Mouse (Mus musculus) heart, postnatal 25 days (tissue): Measurements from ENCODE around the gene Ddx27. TPM values are rescaled to one million over a fixed set of nuclear protein-coding genes. Genes with fewer than 3 reads are reported as not detected.

Source experiments
- DNase-seq: peaks from one replicate; pipeline ENCODE4 v3.0.0; 2022; ENCODE audit warnings: low spot score
- intact Hi-C: fragments of 180-260 bp; cut with DNase I; formaldehyde crosslinking; loops from one replicate; pipeline ENCODE4 v1.15.1; 2025
- total RNA-seq, 2 experiments: library from RNA; stranded (reverse); gene quantifications; 2 replicates each; pipeline ENCODE4 v1.2.3; 2021

The Ddx27 gene
- total RNA-seq, 2 experiments from 2014 or later = 10.0 to 11.3 TPM

GRCm38 (mm10) chr2:167060761-167061160, 45.8 kb downstream of the Ddx27 start:
- no peak for DNase-seq
- intact Hi-C loops = loop anchor here (5.0 kb wide), 1 partner anchor 362 kb away; the partner anchor contains the start of gene Slc9a8

- DNase-seq = no peak
Measured at GRCm38 (mm10) chr2:167061381-167062034, 46.5 kb downstream of the Ddx27 start.

GRCm38 (mm10) chr2:167062497-167062911, 47.5 kb downstream of the Ddx27 start:
- intact Hi-C loops = loop anchor here (5.0 kb wide), 1 partner anchor 360 kb away; the partner anchor contains the start of gene Slc9a8
- peak; percentile 95 for DNase-seq

More at GRCm38 (mm10) chr2:167061381-167062034, 46.5 kb downstream of the Ddx27 start:
- intact Hi-C loops = loop anchor here (5.0 kb wide), 1 partner anchor 361 kb away; the partner anchor contains the start of gene Slc9a8

- DNase-seq = peak; percentile 95
- intact Hi-C loops = loop anchor here (5.0 kb wide), 1 partner anchor 359 kb away; the partner anchor contains the start of gene Slc9a8
Measured at GRCm38 (mm10) chr2:167062965-167063880, 48.2 kb downstream of the Ddx27 start, which contains the start of gene Znfx1. Gene Znfx1, minus strand, starts transcription at chr2:167063015.

- DNase-seq = no peak
- intact Hi-C loops = loop anchor here (5.0 kb wide), 1 partner anchor 358 kb away; the partner anchor contains the start of gene Slc9a8
Measured at GRCm38 (mm10) chr2:167063906-167064496, 49.0 kb downstream of the Ddx27 start.

- intact Hi-C loops = loop anchor here (5.0 kb wide), 1 partner anchor 358 kb away; the partner anchor contains the start of gene Slc9a8
- no peak for DNase-seq
Measured at GRCm38 (mm10) chr2:167064601-167065295, 49.8 kb downstream of the Ddx27 start.

GRCm38 (mm10) chr2:167066031-167066430, 51.0 kb downstream of the Ddx27 start:
- DNase-seq = no peak
- intact Hi-C loops = no loop called here

GRCm38 (mm10) chr2:167066528-167067516, 51.8 kb downstream of the Ddx27 start:
- no peak for DNase-seq
- intact Hi-C loops = no loop called here

- intact Hi-C loops = no loop called here
- no peak for DNase-seq
Measured at GRCm38 (mm10) chr2:167067575-167067974, 52.6 kb downstream of the Ddx27 start.

GRCm38 (mm10) chr2:167070341-167070740, 55.3 kb downstream of the Ddx27 start:
- intact Hi-C loops = loop anchor here (5.0 kb wide), 1 partner anchor 132 kb away; no protein-coding TSS in a partner anchor

GRCm38 (mm10) chr2:167071266-167071640, 56.3 kb downstream of the Ddx27 start:
- intact Hi-C loops = loop anchor here (5.0 kb wide), 1 partner anchor 131 kb away; no protein-coding TSS in a partner anchor
- DNase-seq = no peak

More at GRCm38 (mm10) chr2:167070341-167070740, 55.3 kb downstream of the Ddx27 start:
- DNase-seq = no peak

- intact Hi-C loops = loop anchor here (1.0 to 5.0 kb wide), 3 partner anchors 130 to 207 kb away; no protein-coding TSS in a partner anchor
Measured at GRCm38 (mm10) chr2:167071641-167072601, 56.9 kb downstream of the Ddx27 start.

GRCm38 (mm10) chr2:167074587-167074986, 59.6 kb downstream of the Ddx27 start:
- intact Hi-C loops = loop anchor here (5.0 kb wide), 1 partner anchor 128 kb away; no protein-coding TSS in a partner anchor
- no peak for DNase-seq

More at GRCm38 (mm10) chr2:167071641-167072601, 56.9 kb downstream of the Ddx27 start:
- DNase-seq = peak; percentile 84

GRCm38 (mm10) chr2:167076352-167076751, 61.4 kb downstream of the Ddx27 start:
- intact Hi-C loops = no loop called here
- DNase-seq = no peak

- DNase-seq = no peak
- intact Hi-C loops = no loop called here
Measured at GRCm38 (mm10) chr2:167076759-167077158, 61.8 kb downstream of the Ddx27 start.

GRCm38 (mm10) chr2:167077199-167077962, 62.4 kb downstream of the Ddx27 start:
- intact Hi-C loops = no loop called here
- no peak for DNase-seq
